Mouse (Mus musculus) T-helper 2 cell (primary cell): ENCODE data around the gene Dixdc1.

Experiments used
- in situ Hi-C: fragments of 300-600 bp; cut with MboI, MseI; formaldehyde crosslinking; loops from one replicate; pipeline ENCODE4 v1.15.1; 2025; ENCODE audit warnings: high pct_unique_total_duplicates

Gene Dixdc1

DNA sequence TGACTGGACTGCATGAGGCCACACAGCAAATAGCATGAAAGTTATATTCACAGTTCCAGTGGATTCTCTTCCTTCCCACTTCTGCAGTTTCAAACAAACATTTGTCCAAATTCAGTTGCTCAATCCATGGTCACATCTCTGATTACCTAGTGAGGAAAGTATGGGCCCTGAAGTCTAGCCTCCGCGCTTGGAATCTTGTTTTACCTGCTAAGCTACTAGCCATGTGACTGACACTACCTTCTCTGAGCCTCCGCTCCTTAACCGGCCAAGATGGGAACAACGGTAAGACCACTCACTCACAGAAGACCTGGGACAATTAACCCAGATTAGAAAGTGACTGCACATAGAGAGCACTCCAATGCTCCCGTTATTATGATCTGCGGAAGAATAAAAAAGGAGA, 6.5 kb upstream of the Dixdc1 start:
- in situ Hi-C loops = no loop called here

- in situ Hi-C loops = no loop called here
Measured at GRCm38 (mm10) chr9:50742744-50743143, 3.4 kb upstream of the Dixdc1 start.

- in situ Hi-C loops = no loop called here
Measured at GRCm38 (mm10) chr9:50742261-50742660, 2.9 kb upstream of the Dixdc1 start.

- in situ Hi-C loops = no loop called here
Measured at GRCm38 (mm10) chr9:50740867-50741784, 1.8 kb upstream of the Dixdc1 start.

GRCm38 (mm10) chr9:50734989-50735388, 4.3 kb downstream of the Dixdc1 start:
- in situ Hi-C loops = no loop called here

DNA sequence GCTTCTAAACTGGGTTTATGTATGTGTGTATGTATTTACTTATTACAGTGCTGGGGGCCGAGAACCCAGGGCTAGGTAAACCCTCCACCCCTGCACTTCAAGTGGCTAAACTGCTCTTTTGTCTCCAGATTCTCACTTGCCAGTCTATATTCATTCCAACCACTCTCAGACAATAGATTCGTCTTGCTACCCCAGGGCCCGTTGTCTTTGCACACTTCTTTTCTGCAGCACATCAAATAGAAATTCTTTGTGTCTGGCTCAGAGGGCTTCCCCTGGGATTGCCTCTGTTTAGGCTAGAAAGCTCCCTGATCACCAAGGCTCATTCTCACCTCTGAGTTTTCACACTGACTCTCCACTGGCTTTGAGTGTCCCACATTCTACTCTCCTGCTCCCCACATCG, 6.8 kb downstream of the Dixdc1 start:
- in situ Hi-C loops = no loop called here

GRCm38 (mm10) chr9:50729600-50729999, 9.7 kb downstream of the Dixdc1 start:
- in situ Hi-C loops = no loop called here

DNA sequence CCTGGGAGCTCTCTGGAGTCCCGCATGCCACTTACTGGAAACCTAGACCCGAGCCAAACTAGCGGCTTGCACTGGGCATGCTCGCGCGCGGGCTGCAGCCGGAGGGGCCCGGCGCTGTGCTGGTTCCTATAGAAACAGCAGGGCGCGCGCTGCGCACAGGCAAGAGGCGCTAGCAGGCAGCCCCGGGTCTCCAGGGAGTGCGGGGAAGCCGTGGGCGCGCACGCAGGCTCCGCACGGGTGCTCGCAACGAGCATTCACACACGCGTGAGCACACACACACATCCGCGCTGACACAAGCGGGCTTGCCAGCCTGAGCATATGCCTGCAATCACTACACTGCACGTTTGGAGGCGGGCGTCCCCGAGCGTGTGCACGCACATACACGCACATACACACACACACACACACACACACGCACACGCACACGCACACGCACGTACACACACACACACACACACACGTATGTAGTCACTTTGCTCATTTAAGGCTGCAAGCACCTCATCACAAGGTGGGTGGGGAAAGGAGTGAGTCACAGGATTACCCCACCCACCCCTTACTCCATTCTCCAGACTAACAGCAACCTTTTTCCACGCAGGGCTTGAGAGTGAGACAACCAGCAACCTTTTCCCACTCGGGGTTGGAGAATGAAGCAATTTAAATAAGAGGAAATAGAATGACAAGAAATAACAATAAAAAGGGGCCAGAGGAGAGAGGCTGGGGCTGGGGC, 11.2 kb downstream of the Dixdc1 start:
- in situ Hi-C loops = no loop called here

DNA sequence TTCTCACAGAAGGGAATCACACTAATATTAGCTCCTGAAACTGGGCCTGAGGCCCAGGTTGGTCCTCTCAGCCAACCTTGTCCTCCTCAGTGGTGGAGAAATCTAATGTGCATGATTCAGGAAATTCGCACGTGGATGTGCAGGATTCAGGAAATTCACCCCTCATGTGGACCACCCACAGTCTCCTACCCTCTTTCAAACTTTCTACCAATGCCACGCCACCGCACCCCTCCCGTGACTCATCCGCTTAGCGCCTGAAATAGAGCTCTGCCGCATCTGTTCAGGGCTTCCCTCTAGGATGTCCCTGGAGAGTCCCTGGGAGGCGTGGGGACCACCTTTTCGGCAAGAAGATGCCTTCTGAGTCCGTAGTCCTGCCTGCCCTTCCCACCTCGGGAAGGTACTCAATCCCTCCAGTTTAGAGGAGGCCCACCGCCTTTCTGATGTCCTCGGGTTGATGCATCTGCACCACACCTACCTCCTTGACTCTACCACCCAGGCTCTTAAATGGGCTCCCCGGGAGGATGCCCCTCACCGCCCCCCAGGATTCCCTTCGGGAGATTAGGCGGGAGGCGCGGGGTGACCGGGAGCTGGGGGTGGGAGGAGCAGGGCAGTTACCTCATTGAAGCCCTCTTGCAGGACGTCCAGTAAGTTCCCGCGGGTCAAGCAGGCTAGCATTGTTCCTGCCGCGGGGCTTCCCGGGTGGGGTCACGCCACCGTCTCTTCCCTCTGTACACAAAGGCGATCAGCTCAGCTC, 12.0 kb downstream of the Dixdc1 start:
- in situ Hi-C loops = no loop called here

DNA sequence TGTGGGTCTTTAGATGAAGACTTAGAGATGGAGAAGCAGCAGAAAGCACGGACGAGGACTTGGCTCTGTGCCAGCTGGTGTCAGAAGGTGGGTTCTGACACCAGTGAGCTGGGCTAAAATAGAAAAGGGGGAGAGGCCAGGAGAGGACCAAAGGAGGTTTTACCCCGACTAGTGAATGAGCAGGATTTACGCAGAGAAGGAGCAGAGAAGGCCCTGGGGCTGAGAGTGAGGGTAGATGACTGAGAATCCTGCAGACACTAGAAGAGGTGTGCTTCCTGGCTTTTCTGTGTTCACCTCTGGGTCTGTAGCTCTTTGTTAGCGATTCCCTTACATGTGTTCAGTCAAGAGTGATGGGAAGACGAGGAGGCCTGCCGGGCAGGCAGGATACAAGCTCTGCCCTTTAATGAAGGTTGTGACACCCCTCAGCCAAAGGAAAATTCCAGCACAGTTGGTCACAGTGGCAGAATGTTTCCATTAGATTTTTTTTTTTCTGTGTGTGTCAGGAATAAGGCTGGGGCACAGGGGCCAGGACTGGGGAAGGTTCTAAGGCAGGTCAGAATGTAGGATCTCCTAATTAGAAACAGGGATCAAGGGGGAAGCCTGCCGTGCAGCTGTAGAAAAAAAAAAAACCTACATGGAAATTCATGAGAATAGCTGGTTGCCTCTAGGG, 13.3 kb downstream of the Dixdc1 start:
- in situ Hi-C loops = no loop called here

GRCm38 (mm10) chr9:50724661-50725330, 14.5 kb downstream of the Dixdc1 start:
- in situ Hi-C loops = no loop called here

GRCm38 (mm10) chr9:50724147-50724546, 15.2 kb downstream of the Dixdc1 start:
- in situ Hi-C loops = no loop called here

DNA sequence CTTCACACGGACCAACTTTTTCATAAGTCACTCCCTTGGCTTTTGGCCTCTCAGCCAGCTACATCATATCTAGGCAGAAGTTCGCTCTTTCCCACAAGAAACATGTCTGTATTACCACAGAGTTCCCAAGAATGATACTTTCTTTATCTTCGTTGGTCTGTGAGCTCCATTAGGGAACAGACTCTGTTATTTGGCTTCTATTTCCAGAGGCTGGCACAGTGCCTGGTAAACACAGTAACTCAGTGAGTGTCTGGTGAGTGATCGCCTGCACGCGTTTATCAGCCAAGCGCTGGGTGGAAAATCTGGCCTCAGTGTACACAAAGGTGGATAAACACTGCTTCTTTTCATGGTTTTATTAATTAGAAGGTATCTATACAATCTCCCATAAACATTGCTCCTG, 15.9 kb downstream of the Dixdc1 start:
- in situ Hi-C loops = no loop called here

DNA sequence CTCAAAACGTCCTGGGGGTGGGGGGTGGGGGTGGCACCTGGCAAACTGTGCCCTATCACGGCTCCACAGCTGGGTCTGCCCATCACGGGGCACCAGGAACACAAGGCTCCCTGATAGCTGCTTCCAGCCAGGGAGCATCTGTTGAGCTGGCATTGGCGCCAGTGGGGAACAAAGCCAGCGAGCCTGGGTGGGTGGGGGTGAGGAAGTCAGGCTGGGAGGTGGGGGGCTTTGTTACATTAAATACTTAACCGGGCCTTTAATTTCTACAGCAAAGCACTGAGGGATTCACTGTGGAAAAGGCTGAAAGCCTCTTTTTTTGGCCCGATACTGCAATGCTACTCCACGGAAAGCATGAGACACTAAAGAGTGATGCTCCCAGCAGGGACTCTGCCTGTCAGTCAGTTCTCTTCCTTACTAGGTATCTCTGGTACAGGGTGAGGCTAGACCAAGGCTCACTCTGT, 16.8 kb downstream of the Dixdc1 start:
- in situ Hi-C loops = no loop called here

- in situ Hi-C loops = no loop called here
Measured at GRCm38 (mm10) chr9:50721061-50721460, 18.3 kb downstream of the Dixdc1 start.

DNA sequence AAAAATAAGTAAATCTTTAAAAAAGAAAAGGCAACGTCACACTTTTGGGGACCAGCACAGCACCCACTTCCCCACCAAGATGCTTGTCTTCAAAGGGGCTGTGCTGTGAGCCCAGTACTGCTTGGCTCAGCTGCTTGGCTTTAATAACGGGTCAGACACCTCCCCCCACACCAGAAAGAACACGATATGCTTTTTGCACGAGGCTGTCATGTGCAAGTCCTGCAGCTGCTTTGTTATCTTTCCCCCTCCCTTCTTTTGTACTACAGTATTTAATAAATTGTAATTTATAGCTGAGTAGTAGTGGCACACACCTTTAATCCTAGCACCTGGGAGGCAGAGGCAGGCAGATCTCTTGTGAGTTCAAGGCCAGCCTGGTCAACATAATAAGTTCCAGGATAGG, 20.4 kb downstream of the Dixdc1 start:
- in situ Hi-C loops = no loop called here

DNA sequence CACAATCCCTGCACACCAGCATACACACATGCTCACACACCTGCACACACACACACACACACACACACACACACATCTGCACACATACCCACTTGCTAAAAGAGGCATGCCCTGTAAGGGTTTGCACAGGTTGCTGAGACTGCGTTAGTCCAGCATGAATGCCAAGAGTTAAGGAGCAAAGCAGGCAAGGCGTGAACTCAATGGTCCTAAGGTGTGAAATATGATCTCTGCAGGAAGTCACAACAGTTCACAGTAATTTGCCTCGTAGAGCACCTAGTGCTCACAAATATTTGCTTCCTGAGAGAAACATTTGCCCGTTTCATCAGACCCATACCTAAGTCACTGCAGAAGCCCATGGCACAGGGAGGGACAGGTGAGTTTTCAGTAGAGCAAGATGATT, 25.1 kb downstream of the Dixdc1 start:
- in situ Hi-C loops = no loop called here

GRCm38 (mm10) chr9:50711337-50711736, 28.0 kb downstream of the Dixdc1 start:
- in situ Hi-C loops = no loop called here

GRCm38 (mm10) chr9:50709108-50709507, 30.2 kb downstream of the Dixdc1 start:
- in situ Hi-C loops = no loop called here

DNA sequence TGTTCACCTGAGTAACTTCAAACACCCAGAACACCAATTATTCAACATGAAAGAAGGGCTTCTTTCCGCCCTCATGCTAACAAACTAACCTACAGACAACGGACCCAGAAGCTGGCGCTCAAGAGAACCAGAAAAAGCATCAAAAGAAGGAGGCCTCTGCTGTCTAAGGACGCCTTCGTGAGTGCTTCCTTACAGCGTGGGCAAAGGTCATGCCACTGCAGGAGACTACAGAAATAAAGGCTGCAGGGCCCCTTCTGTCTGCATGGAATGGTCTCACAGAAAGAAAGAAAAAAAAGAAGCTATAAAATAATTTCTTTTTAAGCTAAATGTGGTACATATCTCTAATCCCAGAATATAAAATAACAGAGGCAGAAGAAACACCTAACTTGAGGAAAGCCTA, 34.4 kb downstream of the Dixdc1 start:
- in situ Hi-C loops = no loop called here
